ENCODE assay signal across 17 mouse cellular contexts in genomic region chr11:115314249-115314648, GRCm38 (mm10). TPM values are rescaled to one million over a fixed set of nuclear protein-coding genes. Genes with fewer than 3 reads are reported as not detected.
A peak's percentile ranks its signal among the peaks of the same experiment; 100 is the strongest.
DNase-seq lines count a peak whose midpoint lies in the region; ATAC-seq and TF ChIP-seq lines count a peak whose summit lies in the region.
"Had no signal": no experiment of that assay in that cellular context is flagged by ENCODE, and none has a peak within 500 bp of the region (broad histone marks: within the 10 kb centered on the region; RNA-seq: fewer than 3 reads in every experiment).

No protein-coding gene starts in this region.

- no peak for ATAC-seq in liver, embryonic 14.5 days (ENCODE audit: insufficient read depth)
- ATAC-seq: hindbrain, embryonic 16.5 days had no signal

- no peak overlapping the region for H3K9ac ChIP-seq in liver, embryonic 14.5 days (replicated peaks)
- H3K9ac ChIP-seq in MEL (ENCODE audit: control insufficient read depth, low read depth, low read length, poor library complexity, severe bottlenecking): no peak overlapping the region
- H3K9ac ChIP-seq: embryonic facial prominence, embryonic 12.5 days; heart, embryonic 15.5 days; liver, embryonic 15.5 days had no signal

- no peak overlapping the region for H3K27ac ChIP-seq in gastrocnemius, adult 2 months
- H3K27ac ChIP-seq in liver, embryonic 14.5 days: no peak overlapping the region
- H3K27ac ChIP-seq in MEL (ENCODE audit: control insufficient read depth, low read depth, low read length): no peak overlapping the region
- H3K27ac ChIP-seq: embryonic facial prominence, embryonic 12.5 days; heart, embryonic 15.5 days; liver, embryonic 15.5 days had no signal

- TF ChIP-seq RAD21 in MEL (IDR thresholded peaks at IDR 0.05; ENCODE audit: low read depth, low read length): peak; percentile 40

- intact Hi-C loops in gastrocnemius, adult 2 months (cut with DNase I): no loop called here

- no peak overlapping the region for H3ac ChIP-seq in myocyte (ENCODE audit: control insufficient read depth, insufficient read length)

- no peaks in the 10 kb centered on the region for H3K36me3 ChIP-seq in liver, embryonic 14.5 days (replicated peaks; ENCODE audit: control insufficient read depth, insufficient read depth, low read depth)
- H3K36me3 ChIP-seq in MEL (ENCODE audit: control insufficient read depth in 1 of 2, insufficient read depth in 2 of 2, low read length in 2 of 2) (no peaks in the 10 kb centered on the region), myocyte (ENCODE audit: control insufficient read depth, insufficient read depth) (no peaks in the 10 kb centered on the region)
- H3K36me3 ChIP-seq: embryonic facial prominence, embryonic 12.5 days; heart, embryonic 15.5 days; liver, embryonic 15.5 days had no signal

- no peak for DNase-seq in gastrocnemius, adult 2 months
- no peak for DNase-seq in gastrocnemius, postnatal 10 days
- DNase-seq in liver, embryonic 14.5 days (ENCODE audit: low read depth in 3 of 3, low spot score in 3 of 3): no peak
- DNase-seq in liver (no peak), MEL (ENCODE audit: low read depth, low spot score) (peak; percentile 30)
- DNase-seq in frontal cortex, adult 2 months (ENCODE audit: extremely low spot score in 1 of 2, low spot score in 1 of 2): no peak
- DNase-seq: cerebellum, adult 11 months had no signal

- no peak for TF ChIP-seq EP300 in liver, embryonic 14.5 days (IDR thresholded peaks at IDR 0.05; ENCODE audit: low read depth)
- no peak for TF ChIP-seq EP300 in MEL (IDR thresholded peaks at IDR 0.05; ENCODE audit: low read depth in 1 of 2, low read length in 2 of 2)

- no peak for TF ChIP-seq POLR2A in MEL (IDR thresholded peaks at IDR 0.05; ENCODE audit: control insufficient read depth in 1 of 2, insufficient read depth in 1 of 2, low read depth in 1 of 2, low read length in 2 of 2, poor library complexity in 1 of 2)
- no peak for TF ChIP-seq POLR2A in myocyte (IDR thresholded peaks at IDR 0.05; ENCODE audit: insufficient read length, low read depth)

- H3K79me2 ChIP-seq in MEL (ENCODE audit: control insufficient read depth, insufficient read depth, low read length, poor library complexity): no peaks in the 10 kb centered on the region
- no peaks in the 10 kb centered on the region for H3K79me2 ChIP-seq in myocyte (ENCODE audit: control insufficient read depth, insufficient read depth)

- TF ChIP-seq CTCF in gastrocnemius, adult 2 months (IDR thresholded peaks at IDR 0.05): peak; percentile 37; the same call in 1 of the 2 replicates
- peak; percentile 32 for TF ChIP-seq CTCF in liver, embryonic 14.5 days (IDR thresholded peaks at IDR 0.05; ENCODE audit: low read depth)
- TF ChIP-seq CTCF in MEL (IDR thresholded peaks at IDR 0.05 in 2 of 3, conservative IDR thresholded peaks at IDR 0.05 in 1 of 3; ENCODE audit: control insufficient read depth in 1 of 3, insufficient read depth in 1 of 3, low read depth in 2 of 3, low read length in 3 of 3, poor library complexity in 1 of 3, severe bottlenecking in 1 of 3): peak; percentile 12 to 47 (median 16); a peak in 3 of 6 replicates

- peaks cover 27% of the 10 kb centered on the region for H3K27me3 ChIP-seq in liver, embryonic 14.5 days (ENCODE audit: control insufficient read depth, insufficient read depth, low read length)
- peaks cover 10% of the 10 kb centered on the region in 2 experiments; a peak in 3 of 4 replicates for H3K27me3 ChIP-seq in MEL (ENCODE audit: control insufficient read depth in 1 of 2, insufficient read depth in 2 of 2, low read length in 2 of 2)
- peaks cover 41% of the 10 kb centered on the region for H3K27me3 ChIP-seq in myocyte (ENCODE audit: control insufficient read depth, insufficient read depth, insufficient read length)

- H3K4me2 ChIP-seq in liver, embryonic 14.5 days (ENCODE audit: low read depth): no peak overlapping the region
- no peak overlapping the region for H3K4me2 ChIP-seq in myocyte (ENCODE audit: low read depth)
- H3K4me2 ChIP-seq: embryonic facial prominence, embryonic 12.5 days; heart, embryonic 15.5 days; liver, embryonic 15.5 days had no signal

- WGBS in liver, embryonic 14.5 days (ENCODE audit: insufficient replicate concordance): 22% methylated on average over 2 of the region's 2 CpGs

- H3K4me1 ChIP-seq in liver, embryonic 14.5 days (replicated peaks; ENCODE audit: control insufficient read depth in 2 of 2, insufficient read depth in 2 of 2, low read length in 1 of 2): no peaks in the 10 kb centered on the region
- H3K4me1 ChIP-seq in MEL (ENCODE audit: control insufficient read depth in 1 of 2, insufficient read depth in 2 of 2, low read length in 2 of 2): no peaks in the 10 kb centered on the region
- H3K4me1 ChIP-seq: embryonic facial prominence, embryonic 12.5 days; liver, embryonic 15.5 days had no signal

- H3K4me3 ChIP-seq in gastrocnemius, adult 2 months: no peak overlapping the region
- no peak overlapping the region for H3K4me3 ChIP-seq in liver, embryonic 14.5 days (ENCODE audit: insufficient read depth in 1 of 2, low read depth in 2 of 2, low read length in 2 of 2)
- H3K4me3 ChIP-seq in MEL (ENCODE audit: control insufficient read depth in 1 of 2, insufficient read depth in 1 of 2, low read depth in 2 of 2, low read length in 2 of 2): no peak overlapping the region
- no peak overlapping the region for H3K4me3 ChIP-seq in myocyte
- H3K4me3 ChIP-seq: embryonic facial prominence, embryonic 12.5 days; heart, embryonic 15.5 days; liver, embryonic 15.5 days; megakaryocyte, embryonic 14.5 days had no signal

- H3K9me3 ChIP-seq in liver, embryonic 14.5 days (ENCODE audit: control insufficient read depth, low read length): no peaks in the 10 kb centered on the region
- H3K9me3 ChIP-seq in MEL (replicated peaks; ENCODE audit: insufficient read depth, low read length): no peaks in the 10 kb centered on the region
- H3K9me3 ChIP-seq: embryonic facial prominence, embryonic 12.5 days; heart, embryonic 15.5 days; liver, embryonic 15.5 days had no signal

TF ChIP-seq in MEL, 35 proteins besides CTCF, POLR2A, EP300 and RAD21 (continues in another document):
- TF ChIP-seq MEF2A (IDR thresholded peaks at IDR 0.05; ENCODE audit: extremely low read depth, insufficient replicate concordance, low read depth, low read length, poor library complexity, severe bottlenecking): no peak
- TF ChIP-seq CHD1 (IDR thresholded peaks at IDR 0.05; ENCODE audit: low read depth, low read length): no peak

TF ChIP-seq in myocyte, 11 proteins besides CTCF, POLR2A, EP300 and RAD21:
- TF ChIP-seq CEBPB (IDR thresholded peaks at IDR 0.05; ENCODE audit: insufficient read depth, poor library complexity, severe bottlenecking): 0 out of 2 replicates have a peak, but pooled peaks have one; percentile 29
- TF ChIP-seq SRF (IDR thresholded peaks at IDR 0.05; ENCODE audit: control insufficient read depth, insufficient read length, low read depth): no peak
TF ChIP-seq in myocyte: peak in this region for 1.

RNA-seq across cellular contexts. Expression of gene Otop2, which starts 7.3 kb away (rescaled TPM):
- total RNA-seq in gastrocnemius, adult 2 months (2021): not detected
- not detected for total RNA-seq in gastrocnemius, postnatal 10 days (2021)
- not detected in 2 replicates for polyA plus RNA-seq in liver, embryonic 14.5 days (2012; rRNA removed)
- polyA plus RNA-seq in liver, embryonic 14.5 days (2014; fragmentation: Nextera tagmentation; extraction: Ambion mirVana): not detected in 2 replicates
- total RNA-seq in MEL (2012; rRNA removed): not detected in 2 replicates
- not detected for polyA plus RNA-seq in MEL (2012; ENCODE audit: insufficient read depth in 1 of 2, insufficient read length in 2 of 2, low read depth in 1 of 2, low replicate concordance in 2 of 2, missing spikeins in 1 of 2)
- polyA plus RNA-seq in myocyte (2012; fragmentation: generic; extraction: Trizol): 0.01 TPM
- polyA plus RNA-seq in frontal cortex, adult 2 months (2012; rRNA removed): 14.6 and 19.2 TPM in 2 replicates
- total RNA-seq: gastrocnemius, adult 8-10 months had no signal
- polyA plus RNA-seq: forebrain, embryonic 11.5 days; heart, embryonic 15.5 days; liver, embryonic 15.5 days; neural tube, embryonic 11.5 days had no signal

RNA-seq across cellular contexts. Expression of gene Ush1g, which starts 7.6 kb away (rescaled TPM):
- total RNA-seq in gastrocnemius, adult 2 months (2021): under 1 TPM; 0.61 to 0.81 TPM
- under 1 TPM; 0.09 to 0.16 TPM for total RNA-seq in gastrocnemius, postnatal 10 days (2021)
- polyA plus RNA-seq in liver, embryonic 14.5 days (2012; rRNA removed): 0.04 and 0.06 TPM in 2 replicates
- 0.06 and 0.16 TPM in 2 replicates for polyA plus RNA-seq in liver, embryonic 14.5 days (2014; fragmentation: Nextera tagmentation; extraction: Ambion mirVana)
- not detected in 2 replicates for total RNA-seq in MEL (2012; rRNA removed)
- not detected for polyA plus RNA-seq in MEL (2012; ENCODE audit: insufficient read depth in 1 of 2, insufficient read length in 2 of 2, low read depth in 1 of 2, low replicate concordance in 2 of 2, missing spikeins in 1 of 2)
- 0.16 TPM for polyA plus RNA-seq in myocyte (2012; fragmentation: generic; extraction: Trizol)
- polyA plus RNA-seq in frontal cortex, adult 2 months (2012; rRNA removed): 7.8 and 8.6 TPM in 2 replicates
- total RNA-seq: ES-E14 had no signal
- polyA plus RNA-seq: forebrain, embryonic 11.5 days; neural tube, embryonic 11.5 days had no signal

RNA-seq across cellular contexts. Expression of gene Fads6, which starts 16.8 kb away (rescaled TPM):
- total RNA-seq in gastrocnemius, adult 2 months (2021): 1 to 10 TPM; 2.4 to 5.4 TPM
- 1 to 10 TPM in 1 of 2 experiments, under 1 TPM in 1; 0.86 to 1.1 TPM for total RNA-seq in gastrocnemius, postnatal 10 days (2021)
- 6.6 and 6.7 TPM in 2 replicates for polyA plus RNA-seq in liver, embryonic 14.5 days (2012; rRNA removed)
- 2.8 TPM in 2 replicates for polyA plus RNA-seq in liver, embryonic 14.5 days (2014; fragmentation: Nextera tagmentation; extraction: Ambion mirVana)
- 3.0 and 3.3 TPM in 2 replicates for total RNA-seq in MEL (2012; rRNA removed)
- polyA plus RNA-seq in MEL (2012; ENCODE audit: insufficient read depth in 1 of 2, insufficient read length in 2 of 2, low read depth in 1 of 2, low replicate concordance in 2 of 2, missing spikeins in 1 of 2) (1 to 10 TPM in 1 of 2 experiments, not detected in 1; 6.6 TPM), myocyte (2012; fragmentation: generic; extraction: Trizol) (0.62 TPM)
- 13.2 and 13.9 TPM in 2 replicates for polyA plus RNA-seq in frontal cortex, adult 2 months (2012; rRNA removed)

RNA-seq across cellular contexts. Expression of gene Otop3, which starts 20.3 kb away (rescaled TPM):
- not detected for total RNA-seq in gastrocnemius, adult 2 months (2021)
- not detected for total RNA-seq in gastrocnemius, postnatal 10 days (2021)
- not detected in 2 replicates for polyA plus RNA-seq in liver, embryonic 14.5 days (2012; rRNA removed)
- polyA plus RNA-seq in liver, embryonic 14.5 days (2014; fragmentation: Nextera tagmentation; extraction: Ambion mirVana): not detected in 2 replicates
- not detected in 2 replicates for total RNA-seq in MEL (2012; rRNA removed)
- polyA plus RNA-seq in MEL (2012; ENCODE audit: insufficient read depth in 1 of 2, insufficient read length in 2 of 2, low read depth in 1 of 2, low replicate concordance in 2 of 2, missing spikeins in 1 of 2) (not detected), myocyte (2012; fragmentation: generic; extraction: Trizol) (not detected)
- 0.30 and 0.34 TPM in 2 replicates for polyA plus RNA-seq in frontal cortex, adult 2 months (2012; rRNA removed)
- total RNA-seq: ES-E14; gastrocnemius, adult 8-10 months had no signal
- polyA plus RNA-seq: embryonic facial prominence, embryonic 12.5 days; forebrain, embryonic 11.5 days; heart, embryonic 15.5 days; liver, embryonic 15.5 days had no signal

RNA-seq across cellular contexts. Expression of gene Fdxr, which starts 37.4 kb away (rescaled TPM):
- total RNA-seq in gastrocnemius, adult 2 months (2021): 1 to 10 TPM; 2.9 to 4.4 TPM
- total RNA-seq in gastrocnemius, postnatal 10 days (2021): 1 to 10 TPM; 5.0 to 5.7 TPM
- polyA plus RNA-seq in liver, embryonic 14.5 days (2012; rRNA removed): 11.9 and 13.7 TPM in 2 replicates
- polyA plus RNA-seq in liver, embryonic 14.5 days (2014; fragmentation: Nextera tagmentation; extraction: Ambion mirVana): 12.3 and 13.3 TPM in 2 replicates
- total RNA-seq in MEL (2012; rRNA removed): 37.2 and 37.7 TPM in 2 replicates
- polyA plus RNA-seq in MEL (2012; ENCODE audit: insufficient read depth in 1 of 2, insufficient read length in 2 of 2, low read depth in 1 of 2, low replicate concordance in 2 of 2, missing spikeins in 1 of 2) (10 to 100 TPM in 1 of 2 experiments, not detected in 1; 32.7 TPM), myocyte (2012; fragmentation: generic; extraction: Trizol) (13.9 TPM)
- 33.1 and 34.4 TPM in 2 replicates for polyA plus RNA-seq in frontal cortex, adult 2 months (2012; rRNA removed)

Comparison
In these comparisons a context has a peak if more than half of its experiments do, and no peak if none do; other contexts are left out.
1. RNA of gene Otop2, which starts 7.3 kb away (polyA plus RNA-seq): 14.6 to 19.2 TPM in frontal cortex, adult 2 months; 0.01 TPM in myocyte (single experiment), not detected in liver, embryonic 14.5 days and not detected in MEL; every median in the first group is over 10 times any median in the second.
2. Peak in every context shown above with its lines, with median percentiles within 50 percentile points of each other: CTCF ChIP-seq.